Mouse (Mus musculus): Measurements from ENCODE around the gene Meis3. TPM values are rescaled to one million over a fixed set of nuclear protein-coding genes. Genes with fewer than 3 reads are reported as not detected.

The Meis3 gene
- total RNA-seq (2015) = 0.34 TPM in 1 of 2 replicates, not detected in the other
- total RNA-seq (2017) = not detected in 2 replicates

GRCm38 (mm10) chr7:16174597-16175541 is at the start of gene Meis3:
Meis3 (plus strand) TSS chr7:16175090.
- ATAC-seq (replicated peaks; ENCODE audit: poor library complexity) = peak; percentile 47

DNA sequence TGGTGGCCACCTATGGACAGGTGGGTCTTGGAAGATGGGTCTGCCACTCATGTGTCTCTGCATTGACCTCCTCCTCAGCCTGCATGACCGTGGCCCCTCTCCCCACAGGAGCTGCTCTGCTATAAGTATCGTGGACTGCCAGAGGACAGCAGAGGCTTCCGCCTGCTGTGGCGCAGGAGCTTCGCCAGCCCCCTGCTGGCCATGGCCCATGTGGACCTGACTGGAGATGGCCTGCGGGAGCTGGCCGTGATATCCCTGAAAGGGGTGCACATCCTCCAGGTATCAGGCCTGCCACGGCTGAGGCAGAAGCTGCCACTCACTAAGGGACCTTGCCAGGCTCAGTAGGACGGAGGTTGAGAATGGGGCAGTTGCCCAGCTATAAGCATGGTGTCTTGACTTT is 49.1 kb upstream of the Meis3 start:
- no peak for ATAC-seq (replicated peaks; ENCODE audit: poor library complexity)

DNA sequence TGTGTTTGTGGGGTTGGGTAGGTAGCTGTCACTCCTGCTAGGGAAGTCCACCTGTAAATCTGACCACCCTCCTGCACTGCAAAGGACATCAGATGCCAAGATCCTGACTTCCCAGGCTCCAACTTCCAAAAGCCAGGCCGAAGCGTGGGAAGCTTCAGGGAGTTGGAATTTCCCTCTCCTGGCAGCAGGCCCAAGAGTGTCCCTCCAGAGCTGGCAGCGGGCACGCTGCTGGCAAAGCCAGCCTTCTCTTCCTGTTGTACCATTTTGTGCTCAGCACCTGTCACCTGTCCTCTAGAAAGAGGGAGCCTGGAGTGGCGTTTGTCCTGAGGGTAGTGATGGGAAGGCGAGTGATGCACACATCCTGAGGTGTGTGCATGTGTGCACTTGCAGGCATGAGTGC is 46.5 kb upstream of the Meis3 start:
- ATAC-seq (replicated peaks; ENCODE audit: poor library complexity) = no peak

DNA sequence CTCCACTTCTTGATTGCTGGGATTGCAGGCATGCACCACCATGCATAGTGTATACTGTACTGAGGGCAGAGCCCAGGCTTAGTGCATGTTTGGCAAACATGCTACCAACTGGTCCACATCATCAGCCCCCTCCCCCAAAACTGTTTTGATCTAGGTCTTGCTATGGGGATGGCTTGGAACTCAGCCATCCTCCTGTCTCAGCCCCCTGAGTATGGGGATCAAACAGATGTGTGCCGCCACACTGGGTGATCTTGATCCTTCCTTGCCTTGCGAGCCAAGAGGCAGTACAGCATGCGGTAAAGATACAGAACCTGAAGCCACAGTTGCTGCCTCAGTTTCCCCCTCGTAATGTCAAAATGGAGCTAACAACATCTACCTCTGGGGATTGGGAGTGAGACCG is 46.0 kb upstream of the Meis3 start:
- ATAC-seq (replicated peaks; ENCODE audit: poor library complexity) = no peak

GRCm38 (mm10) chr7:16129421-16129845 is 45.5 kb upstream of the Meis3 start, which contains the start of gene Slc8a2:
Slc8a2 (plus strand) TSS chr7:16129826.
- ATAC-seq (replicated peaks; ENCODE audit: poor library complexity) = peak; percentile 88

DNA sequence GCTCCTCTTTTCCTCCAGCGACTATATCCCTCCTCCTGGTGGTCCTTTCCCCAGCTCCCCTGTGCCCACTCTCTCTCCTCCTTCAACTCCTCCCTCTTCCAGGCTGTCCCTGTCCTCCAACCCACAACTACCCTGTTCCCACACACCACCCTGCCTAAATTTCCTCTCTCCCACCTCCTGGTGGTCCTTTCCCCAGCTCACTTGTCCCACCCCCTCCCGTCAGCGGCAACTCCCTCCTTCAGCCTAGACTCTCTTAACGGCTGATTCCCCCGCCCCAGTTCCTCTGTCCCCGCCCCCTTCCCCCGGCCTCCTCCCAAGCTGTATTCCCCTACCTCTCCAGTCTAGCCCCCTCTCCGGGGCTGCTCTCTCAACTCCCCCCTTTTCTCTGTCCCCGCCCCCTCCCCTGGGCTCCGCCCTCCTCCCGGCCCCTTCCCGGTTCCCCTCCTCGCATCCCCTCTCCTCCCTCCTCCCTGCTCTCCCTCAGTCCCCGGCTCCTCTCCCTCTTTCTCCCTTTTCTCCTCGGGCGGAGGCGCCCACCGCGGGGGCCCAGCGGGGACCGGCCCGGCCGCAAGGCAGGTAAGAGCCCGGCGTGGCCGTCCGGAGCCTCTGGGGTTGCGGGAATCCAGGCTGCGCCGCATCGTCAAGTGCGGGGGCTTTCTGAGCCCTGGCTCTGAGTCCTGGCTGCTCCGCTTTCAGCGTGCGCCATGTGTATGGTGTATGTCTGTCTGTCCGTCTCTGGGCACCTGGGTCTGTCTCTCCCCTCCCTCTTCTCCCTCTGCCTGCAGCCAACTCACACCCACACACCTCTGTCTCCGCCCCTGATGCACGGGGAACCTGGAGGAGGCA is 44.8 kb upstream of the Meis3 start:
- peak; percentile 9; the same call in 1 of the 2 replicates for ATAC-seq (replicated peaks; ENCODE audit: poor library complexity)

DNA sequence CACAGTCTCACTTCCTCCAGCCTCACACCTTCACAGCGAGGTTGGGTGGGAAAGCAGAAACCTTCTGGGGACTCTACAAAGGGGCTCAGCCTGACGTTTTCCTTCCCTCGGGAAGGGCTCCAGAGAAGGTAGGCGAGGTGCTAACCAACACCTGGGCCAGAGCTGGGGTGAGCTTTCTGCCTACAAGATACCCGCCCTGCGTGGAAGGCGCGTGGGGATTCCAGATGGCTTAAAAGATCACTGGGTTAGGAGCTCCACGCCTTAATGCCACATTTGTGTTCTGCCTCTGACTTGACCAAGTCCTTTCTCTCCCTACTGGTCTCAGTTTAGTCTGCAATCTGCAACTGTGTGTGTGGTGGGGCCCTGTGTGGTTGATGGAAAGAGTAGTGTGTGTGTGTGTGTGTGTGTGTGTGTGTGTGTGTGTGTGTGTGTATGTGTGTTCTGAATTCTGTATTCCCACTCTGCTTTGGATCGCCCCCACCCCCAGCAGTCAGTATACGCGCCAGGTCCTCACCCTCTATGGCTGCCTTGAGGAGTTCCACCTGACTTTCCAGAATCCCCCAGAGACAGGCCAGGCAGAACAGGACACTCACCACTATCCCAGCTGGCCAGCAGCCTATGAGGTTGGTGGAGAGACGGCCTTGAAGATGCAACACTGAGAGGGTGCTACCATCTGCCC is 43.8 kb upstream of the Meis3 start:
- ATAC-seq (replicated peaks; ENCODE audit: poor library complexity) = no peak

- no peak for ATAC-seq (replicated peaks; ENCODE audit: poor library complexity)
Measured at GRCm38 (mm10) chr7:16132161-16132581, 42.7 kb upstream of the Meis3 start.

GRCm38 (mm10) chr7:16132926-16133325 is 42.0 kb upstream of the Meis3 start:
- no peak for ATAC-seq (replicated peaks; ENCODE audit: poor library complexity)

- ATAC-seq (replicated peaks; ENCODE audit: poor library complexity) = no peak
Measured at GRCm38 (mm10) chr7:16133691-16134090, 41.2 kb upstream of the Meis3 start.

- no peak for ATAC-seq (replicated peaks; ENCODE audit: poor library complexity)
Measured at GRCm38 (mm10) chr7:16134951-16135392, 39.9 kb upstream of the Meis3 start.

DNA sequence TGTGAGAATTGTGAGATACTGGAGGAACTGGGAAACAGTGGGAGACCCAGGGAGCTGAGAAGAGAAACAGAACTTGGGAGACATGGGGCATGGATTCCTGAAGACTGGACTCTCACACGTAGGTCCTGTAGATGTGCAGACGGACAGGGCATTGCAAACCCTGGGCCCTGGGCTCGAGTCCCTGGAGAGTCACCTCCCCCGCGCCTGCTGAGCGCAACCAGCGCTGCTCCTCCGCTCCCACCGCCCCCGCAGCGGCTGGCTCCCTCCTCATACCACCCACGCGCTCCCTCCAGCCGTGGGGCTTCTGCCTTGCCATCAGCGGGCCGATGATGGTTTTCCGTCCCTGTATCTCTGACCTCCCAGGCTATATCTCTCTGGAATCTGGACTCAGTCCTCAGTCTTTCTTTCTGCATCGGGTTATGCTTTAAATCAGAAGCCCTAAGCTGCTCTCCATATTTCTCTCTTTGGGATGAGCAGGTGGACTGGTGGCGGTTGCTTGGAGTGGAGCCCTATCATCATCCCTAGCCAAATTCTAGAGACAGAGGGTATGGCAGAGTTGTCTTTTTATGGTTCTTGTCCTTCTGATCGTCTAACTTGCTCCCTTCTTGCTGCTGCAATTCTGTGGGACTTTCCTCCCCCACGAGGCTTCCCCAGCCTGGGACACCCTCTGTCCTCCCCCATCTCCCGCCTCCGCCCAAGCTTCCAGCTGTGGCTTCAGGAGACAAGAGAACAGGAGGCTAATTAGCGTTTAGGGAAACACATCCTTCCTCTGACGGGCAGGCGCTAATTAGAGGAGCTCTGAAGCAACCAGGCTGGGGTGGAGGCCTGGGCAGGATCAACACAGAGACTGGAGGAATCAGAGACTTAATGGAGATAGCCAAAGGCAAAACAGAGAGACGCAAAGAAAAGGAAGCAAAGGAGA is 28.1 kb upstream of the Meis3 start:
- ATAC-seq (replicated peaks; ENCODE audit: poor library complexity) = no peak

- peak; percentile 77 for ATAC-seq (replicated peaks; ENCODE audit: poor library complexity)
Measured at GRCm38 (mm10) chr7:16147643-16148042, 27.2 kb upstream of the Meis3 start.

- no peak for ATAC-seq (replicated peaks; ENCODE audit: poor library complexity)
Measured at GRCm38 (mm10) chr7:16149241-16149640, 25.6 kb upstream of the Meis3 start.

GRCm38 (mm10) chr7:16150191-16151145 is 24.4 kb upstream of the Meis3 start:
- ATAC-seq (replicated peaks; ENCODE audit: poor library complexity) = no peak

- ATAC-seq (replicated peaks; ENCODE audit: poor library complexity) = peak; percentile 90
Measured at GRCm38 (mm10) chr7:16153522-16153921, 21.4 kb upstream of the Meis3 start.

DNA sequence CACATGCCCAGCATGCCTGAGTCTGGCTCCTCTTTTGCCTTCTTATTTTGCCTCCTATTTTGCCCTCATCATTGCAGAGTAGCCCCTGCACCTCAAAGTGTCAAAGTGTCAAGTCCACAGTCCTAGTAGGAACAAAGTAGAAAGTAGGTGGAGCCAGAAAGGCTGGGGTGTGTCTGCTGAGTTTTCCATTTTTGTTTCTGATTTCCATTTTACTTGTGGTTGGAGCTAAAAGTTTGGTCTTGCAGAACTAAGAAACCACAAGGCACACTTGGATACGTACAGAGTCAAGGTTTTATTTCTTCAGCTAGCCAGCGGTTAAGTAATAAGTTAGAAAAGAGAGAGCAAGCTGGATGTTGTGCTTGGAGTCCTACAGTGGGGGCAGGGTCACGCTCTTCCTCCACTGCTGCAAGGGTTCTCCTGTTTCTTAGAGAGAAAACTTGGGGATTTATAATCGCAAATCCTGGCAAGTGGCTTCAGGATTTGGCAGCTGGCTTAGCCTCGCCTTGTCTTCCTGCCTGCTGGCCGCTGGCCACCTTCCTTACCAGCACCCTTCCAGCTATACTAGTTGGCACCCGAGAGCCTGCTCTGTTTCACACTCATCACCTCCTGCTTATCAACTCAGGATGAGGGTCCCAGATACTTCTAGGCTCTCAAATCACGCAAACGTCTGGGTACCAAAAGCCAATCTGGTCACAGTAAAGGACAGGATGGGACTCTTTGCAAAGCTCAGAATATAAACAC is 19.6 kb upstream of the Meis3 start:
- ATAC-seq (replicated peaks; ENCODE audit: poor library complexity) = no peak
